Mouse (Mus musculus) G1E (cell line): ENCODE measurements around the gene Tpp1.

Experiments used
- CTCF ChIP-seq: IDR thresholded peaks from 2 replicates; pipeline ENCODE4 v1.5.1; 2012; ENCODE audit warnings: low read depth, low read length, inconsistent platforms, mixed read lengths
- GATA1 ChIP-seq: IDR thresholded peaks from 2 replicates; pipeline ENCODE4 v1.6.1; 2012; ENCODE audit warnings: borderline replicate concordance, low read length, inconsistent platforms, mixed read lengths
- GATA2 ChIP-seq: IDR thresholded peaks from 2 replicates; pipeline ENCODE4 v1.6.1; 2012; ENCODE audit warnings: low read depth, low read length, inconsistent platforms, borderline replicate concordance
- POLR2AphosphoS5 ChIP-seq: IDR thresholded peaks from 2 replicates; pipeline ENCODE4 v1.6.1; 2012; ENCODE audit warnings: low read depth, low read length, inconsistent platforms; ENCODE audit not compliant: insufficient replicate concordance
- TAL1 ChIP-seq: conservative IDR thresholded peaks from 2 replicates; pipeline ENCODE4 v1.6.1; 2012; ENCODE audit warnings: low read depth, low read length, inconsistent platforms, mixed read lengths

DNA sequence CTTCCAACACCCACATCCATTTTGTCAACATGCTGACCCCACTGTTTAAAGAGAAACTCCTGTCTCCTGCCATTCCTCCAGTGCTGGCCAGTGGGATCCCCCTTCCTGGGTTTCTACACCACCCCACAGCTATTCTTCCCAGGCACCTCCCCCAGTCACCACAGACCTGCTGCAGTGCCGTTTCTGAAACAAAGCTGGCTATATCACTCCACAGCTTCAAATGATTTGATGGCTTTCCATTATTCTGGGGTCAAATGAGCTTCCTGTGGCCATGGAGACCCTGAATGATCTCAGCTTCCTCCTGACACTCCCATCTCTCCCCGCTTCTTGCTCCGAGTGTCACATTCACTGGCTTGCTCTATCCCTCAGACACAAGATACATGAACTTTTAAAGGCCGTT lies 32.5 kb upstream of the Tpp1 start:
- TF ChIP-seq TAL1 = no peak
- TF ChIP-seq CTCF = no peak
- no peak for TF ChIP-seq GATA2
- no peak for TF ChIP-seq GATA1
- TF ChIP-seq POLR2AphosphoS5 = no peak
